Mouse (Mus musculus) ES-CJ7 (cell line): ENCODE results near the gene Hoxd9.

ENCODE experiments used
- DNase-seq: peaks from one replicate; pipeline ENCODE4 v3.0.0; 2011; ENCODE audit warnings: low read depth, low spot score

Gene Hoxd9

GRCm38 (mm10) chr2:74711721-74712621 is 14.4 kb downstream of the Hoxd9 start, which contains the start of the genes Hoxd3 and Hoxd4:
Gene Hoxd3 (plus strand): TSS chr2:74711927.
Gene Hoxd4 (plus strand): TSS chr2:74711929.
- DNase-seq: peak; percentile 80

DNA sequence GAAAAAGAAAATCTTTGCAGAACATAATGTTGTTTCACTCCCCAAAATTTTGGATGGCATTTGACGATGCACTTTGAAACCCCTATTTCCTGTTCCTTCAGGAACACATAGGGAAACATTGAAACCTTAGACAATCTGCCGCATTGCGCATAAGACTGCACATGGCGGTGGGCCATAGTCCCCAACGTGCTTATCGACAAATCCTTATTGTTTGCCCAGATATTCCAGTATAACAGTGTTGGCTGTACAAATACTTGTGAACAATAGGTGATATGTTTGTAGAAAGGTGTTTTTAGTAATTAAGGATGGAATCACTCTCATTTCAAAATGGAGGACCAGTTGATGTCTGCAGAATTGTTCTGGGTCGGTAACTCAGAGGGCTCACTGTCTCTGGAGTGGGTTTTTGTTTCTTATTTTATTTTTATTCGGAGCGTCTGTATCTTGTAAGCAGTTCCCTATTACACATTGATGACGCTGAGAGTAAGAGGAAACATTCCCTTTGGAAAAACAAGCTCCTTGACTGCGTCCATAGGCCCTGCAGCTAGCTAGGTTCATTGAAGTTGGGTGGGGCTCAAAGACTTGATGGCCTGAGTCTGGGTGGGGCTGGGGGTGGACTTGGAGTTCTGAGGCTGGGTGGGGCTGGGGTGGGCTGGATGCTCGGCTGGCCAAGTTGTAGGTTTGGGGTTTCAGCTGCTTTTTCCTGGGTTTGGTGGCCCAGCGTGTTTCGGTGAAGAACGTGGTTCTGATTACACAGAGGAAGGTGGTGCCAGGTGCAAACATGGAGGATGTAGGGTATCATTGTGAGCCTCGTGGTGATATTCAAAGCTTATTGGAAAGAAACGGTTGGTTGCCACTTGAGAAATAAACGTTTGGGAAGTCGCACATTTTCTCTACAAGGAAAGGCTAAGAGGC is 16.0 kb downstream of the Hoxd9 start:
- peak; percentile 66 for DNase-seq

DNA sequence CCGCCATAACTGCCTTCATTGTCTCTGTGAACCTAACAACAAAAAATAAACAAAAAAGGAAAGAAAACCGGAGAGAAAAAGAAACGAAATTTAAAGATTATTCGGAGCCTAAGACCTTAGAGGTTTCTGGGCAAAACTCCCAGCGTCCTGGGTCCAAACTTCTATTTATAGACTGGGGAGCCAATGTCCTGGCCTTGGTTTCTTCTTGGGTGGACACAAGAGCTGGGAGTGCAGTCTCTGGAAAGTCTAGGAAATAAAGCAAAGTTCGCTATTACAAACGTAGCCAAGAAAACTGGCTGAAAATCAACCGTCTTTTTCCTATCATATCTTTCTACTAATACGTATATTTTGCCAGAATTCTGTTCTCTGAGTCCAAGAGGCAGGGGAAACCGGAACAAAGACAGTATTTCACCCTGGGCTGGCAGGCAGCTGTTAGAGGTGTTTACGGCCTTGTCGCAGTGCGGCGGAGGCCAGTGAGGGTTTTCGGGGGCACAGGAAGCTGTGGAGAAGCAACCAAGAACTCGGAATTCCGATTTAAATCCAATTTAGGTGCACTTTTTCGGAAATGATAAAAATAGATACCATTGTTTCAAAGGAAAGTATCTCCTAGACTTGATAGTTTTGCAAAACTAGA is 16.7 kb downstream of the Hoxd9 start:
- DNase-seq: no peak

DNA sequence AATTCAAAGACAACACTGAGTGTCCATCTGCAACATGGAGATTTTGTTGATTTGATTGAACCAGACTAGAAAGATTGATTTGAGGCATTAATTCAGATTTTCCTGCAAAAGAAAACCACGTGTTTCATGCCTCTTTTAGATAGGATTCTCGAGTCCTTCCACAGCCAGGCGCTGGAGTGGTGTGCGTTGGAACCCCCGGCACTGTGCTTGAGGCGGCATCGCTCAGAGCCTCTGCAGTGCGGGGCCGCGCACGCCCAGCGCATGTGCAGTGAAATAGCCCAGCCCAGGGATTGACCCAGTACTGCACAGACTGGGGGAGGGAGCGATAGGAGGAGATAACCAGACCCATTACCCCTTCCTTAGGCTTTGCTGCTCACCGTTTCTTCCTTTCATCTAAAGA is 17.4 kb downstream of the Hoxd9 start:
- DNase-seq: no peak

DNA sequence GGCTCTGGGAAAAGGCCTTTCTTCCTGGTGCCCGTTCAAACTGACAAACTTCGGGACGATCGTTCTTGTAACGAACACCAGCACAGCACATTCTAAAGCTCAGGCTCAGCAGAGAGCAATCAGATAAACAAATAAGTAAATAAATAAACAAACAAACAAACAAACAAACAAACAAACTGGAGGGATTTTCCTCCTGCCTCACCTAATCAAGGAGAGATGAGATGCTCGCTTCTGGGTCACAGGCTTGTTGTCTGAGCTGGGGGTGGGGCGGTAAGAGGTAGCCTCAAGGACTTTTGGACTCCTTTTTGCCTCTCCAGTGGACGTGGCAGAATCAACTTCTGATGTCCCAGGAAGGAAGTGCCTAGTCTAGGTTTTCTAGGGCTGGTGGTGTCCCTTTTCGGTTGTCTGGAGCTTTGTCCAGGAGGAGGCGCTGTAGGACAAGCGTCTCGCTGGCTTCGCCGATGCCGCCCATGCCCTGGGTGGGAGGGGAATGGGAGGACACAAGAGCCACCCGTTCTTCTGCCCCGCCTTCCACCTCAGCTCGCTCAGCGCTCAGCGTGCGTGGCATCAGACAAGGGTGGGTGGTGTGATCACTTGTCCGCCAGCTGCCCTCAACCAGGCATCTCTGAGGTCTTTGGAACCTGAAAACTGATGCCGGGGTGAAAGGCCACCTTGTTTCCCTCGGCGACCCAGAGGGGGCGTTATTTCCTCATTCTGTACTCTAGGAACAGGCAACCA is 18.1 kb downstream of the Hoxd9 start:
- DNase-seq: peak; percentile 90

DNA sequence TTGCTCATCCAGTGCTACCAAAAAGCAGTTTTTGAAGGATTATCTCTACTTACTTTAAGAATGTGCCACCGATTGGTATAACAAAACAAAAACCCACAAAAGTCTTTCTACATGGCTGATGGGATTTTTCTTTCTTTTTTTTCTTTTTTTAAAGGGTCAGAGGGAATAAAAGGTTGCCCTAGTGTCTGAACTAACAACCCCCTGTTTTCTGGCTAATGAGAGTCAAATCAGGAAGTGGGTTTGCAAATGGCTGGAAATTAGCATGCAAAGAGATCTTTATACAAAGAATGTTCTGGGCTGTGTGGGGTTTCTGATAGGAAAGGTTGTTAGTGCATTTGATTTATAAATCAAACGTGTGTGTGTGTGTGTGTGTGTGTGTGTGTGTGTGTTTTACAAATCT is 22.9 kb downstream of the Hoxd9 start:
- no peak for DNase-seq

GRCm38 (mm10) chr2:74720955-74721491 is 23.5 kb downstream of the Hoxd9 start:
- DNase-seq: no peak

- no peak for DNase-seq
Measured at GRCm38 (mm10) chr2:74721882-74722281, 24.4 kb downstream of the Hoxd9 start.

DNA sequence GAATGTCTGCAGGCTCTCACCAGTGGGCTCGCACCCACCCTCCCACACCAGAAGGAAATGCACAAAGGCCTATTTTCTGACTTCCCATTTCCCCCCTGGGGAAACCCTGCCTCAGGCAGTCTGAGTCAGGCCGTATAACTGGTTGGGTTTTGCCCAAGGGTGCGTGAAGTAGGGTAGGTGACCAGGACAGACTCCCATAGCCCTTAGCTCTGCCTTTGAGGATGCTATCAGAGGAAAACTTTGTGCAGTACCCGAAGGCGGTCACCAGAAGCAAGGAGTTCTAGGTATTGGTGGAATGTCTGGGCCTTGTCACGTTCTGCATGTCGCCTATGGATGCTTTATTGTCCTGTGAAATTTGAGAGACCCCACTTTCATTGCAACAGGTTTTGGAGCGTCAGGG is 25.4 kb downstream of the Hoxd9 start:
- DNase-seq: no peak

GRCm38 (mm10) chr2:74724244-74725015 is 26.9 kb downstream of the Hoxd9 start:
- no peak for DNase-seq

GRCm38 (mm10) chr2:74725171-74725570 is 27.6 kb downstream of the Hoxd9 start:
- DNase-seq: no peak

- DNase-seq: no peak
Measured at GRCm38 (mm10) chr2:74726551-74726950, 29.0 kb downstream of the Hoxd9 start, which contains the start of gene Gm28230. Gene Gm28230 (plus strand): TSS chr2:74726728.

- no peak for DNase-seq
Measured at GRCm38 (mm10) chr2:74726973-74727639, 29.6 kb downstream of the Hoxd9 start.

DNA sequence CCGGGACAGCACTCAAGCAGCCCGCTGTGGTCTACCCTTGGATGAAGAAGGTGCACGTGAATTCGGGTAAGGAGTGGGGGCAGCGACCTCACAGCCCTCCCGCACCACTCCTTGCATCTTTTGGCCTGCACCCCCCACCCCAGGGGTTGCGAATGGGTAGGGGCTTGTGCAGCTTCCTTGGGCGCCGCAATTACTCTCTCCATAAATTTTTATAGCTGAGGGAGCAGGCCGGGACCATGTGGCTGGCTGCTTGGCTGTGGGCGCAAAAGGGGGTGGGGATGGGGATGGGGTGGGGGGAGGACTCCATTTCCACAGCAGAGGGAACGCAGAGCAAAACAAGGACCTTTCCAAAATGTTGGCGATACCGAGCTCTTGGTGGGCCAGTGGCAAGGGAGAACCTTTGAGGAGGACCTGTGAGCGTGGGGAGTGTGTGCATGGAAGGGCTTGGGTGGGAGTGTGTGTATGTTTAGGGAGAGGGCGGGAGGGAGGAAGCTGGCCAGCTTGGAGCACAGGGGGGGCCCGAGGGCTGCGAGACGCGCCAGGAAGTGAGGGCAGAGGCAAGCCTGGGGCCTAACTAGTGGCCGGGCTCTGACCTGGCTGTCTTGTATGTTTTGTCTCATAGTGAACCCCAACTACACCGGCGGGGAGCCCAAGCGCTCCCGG is 30.2 kb downstream of the Hoxd9 start:
- no peak for DNase-seq

DNA sequence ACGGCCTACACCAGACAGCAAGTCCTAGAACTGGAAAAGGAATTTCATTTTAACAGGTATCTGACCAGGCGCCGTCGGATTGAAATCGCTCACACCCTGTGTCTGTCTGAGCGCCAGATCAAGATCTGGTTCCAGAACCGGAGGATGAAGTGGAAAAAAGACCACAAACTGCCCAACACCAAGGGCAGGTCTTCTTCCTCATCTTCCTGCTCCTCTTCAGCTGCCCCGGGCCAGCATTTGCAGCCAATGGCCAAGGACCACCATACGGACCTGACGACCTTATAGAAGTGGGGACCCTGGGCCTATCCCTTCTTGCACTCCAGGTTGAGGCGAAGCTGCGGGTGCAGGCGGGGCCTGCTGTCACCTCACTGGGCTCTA is 30.8 kb downstream of the Hoxd9 start:
- DNase-seq: no peak

DNA sequence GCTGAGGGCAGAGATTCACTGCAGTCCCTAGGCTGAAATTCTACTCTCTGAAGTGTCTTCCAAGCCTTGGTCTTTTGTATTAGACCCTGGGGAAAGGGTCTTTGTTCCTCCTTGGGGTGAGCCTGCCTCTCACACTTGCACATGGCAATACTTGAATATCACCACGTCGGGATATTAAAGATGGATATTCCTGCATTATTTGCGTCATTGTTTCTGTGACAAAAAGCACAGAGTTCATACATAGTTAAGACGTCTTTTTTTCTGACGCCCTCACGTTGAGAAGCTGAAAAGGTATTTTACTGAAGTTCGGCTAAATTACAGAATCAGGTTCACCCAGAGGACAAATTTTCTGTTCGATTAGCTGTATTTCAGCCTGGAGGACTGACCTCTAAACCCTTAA is 32.8 kb downstream of the Hoxd9 start:
- DNase-seq: no peak

- no peak for DNase-seq
Measured at GRCm38 (mm10) chr2:74731055-74731454, 33.5 kb downstream of the Hoxd9 start.

GRCm38 (mm10) chr2:74731799-74732512 is 34.4 kb downstream of the Hoxd9 start:
- DNase-seq: no peak
